Mouse (Mus musculus): ENCODE measurements around the gene Bace2. TPM values are rescaled to one million over a fixed set of nuclear protein-coding genes. Genes with fewer than 3 reads are reported as not detected.

The Bace2 gene
- 3.6 and 6.2 TPM in 2 replicates for polyA plus RNA-seq (2015; fragmentation: Nextera tagmentation; extraction: Ambion mirVana)

- peaks cover 44% of the 10 kb centered on the region for H3K27me3 ChIP-seq
- no peak within 1 kb of the TSS for H3K27ac ChIP-seq
- under 1% methylated on average over 58 of the region's 58 CpGs for WGBS (ENCODE audit: insufficient replicate concordance)
Measured at GRCm38 (mm10) chr16:97356499-97357187, at the start of gene Bace2. Gene Bace2, plus strand, starts transcription at chr16:97356742.

GRCm38 (mm10) chr16:97307594-97307993 is 48.9 kb upstream of the Bace2 start:
- Histone ChIP-seq H3K4me2 (no peak overlapping the region), H3K4me1 (replicated peaks) (0 out of 2 replicates have a peak, but pooled peaks cover 2% of the 10 kb centered on the region), H3K27me3 (no peaks in the 10 kb centered on the region), H3K27ac (no peak overlapping the region), H3K36me3 (no peaks in the 10 kb centered on the region), H3K4me3 (replicated peaks) (no peak overlapping the region), H3K9ac (no peak overlapping the region), H3K9me3 (replicated peaks) (no peaks in the 10 kb centered on the region)
- WGBS (ENCODE audit: insufficient replicate concordance): 66% methylated on average over 4 of the region's 4 CpGs
- no peak for DNase-seq
- ATAC-seq (ENCODE audit: low read depth): no peak

More at GRCm38 (mm10) chr16:97356499-97357187, at the start of gene Bace2:
- ATAC-seq (ENCODE audit: low read depth) (peak; percentile 64), DNase-seq (peak; percentile 3)
- Histone ChIP-seq H3K9ac (no peak within 1 kb of the TSS), H3K36me3 (no peaks in the 10 kb centered on the region), H3K4me1 (replicated peaks) (0 out of 2 replicates have a peak, but pooled peaks cover 3% of the 10 kb centered on the region), H3K9me3 (replicated peaks) (no peaks in the 10 kb centered on the region), H3K4me2 (peak within 1 kb of the TSS; percentile 70), H3K4me3 (replicated peaks) (peak within 1 kb of the TSS; percentile 50)

GRCm38 (mm10) chr16:97309796-97310569 is 46.6 kb upstream of the Bace2 start:
- ATAC-seq (ENCODE audit: low read depth): no peak
- 44% methylated on average over 4 of the region's 4 CpGs for WGBS (ENCODE audit: insufficient replicate concordance)
- H3K27ac ChIP-seq: no peak overlapping the region

DNA sequence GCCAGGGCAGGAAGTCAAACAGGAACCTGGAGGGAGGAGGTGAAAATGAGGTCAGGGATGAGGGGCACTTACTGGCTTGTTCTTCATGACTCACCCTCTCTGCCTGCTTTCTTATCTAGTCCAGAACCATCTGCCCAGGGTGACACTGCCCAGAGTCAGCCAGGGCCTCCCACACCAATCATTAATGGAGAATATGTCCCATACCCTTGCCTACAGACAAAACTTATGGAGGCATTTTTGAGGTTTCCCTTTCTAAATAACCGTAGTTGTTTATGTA is 46.0 kb upstream of the Bace2 start:
- H3K36me3 ChIP-seq: no peaks in the 10 kb centered on the region
- H3K9ac ChIP-seq: no peak overlapping the region
- no peak overlapping the region for H3K27ac ChIP-seq
- H3K4me1 ChIP-seq (replicated peaks): 0 out of 2 replicates have a peak, but pooled peaks cover 2% of the 10 kb centered on the region
- no peak overlapping the region for H3K4me3 ChIP-seq (replicated peaks)
- no peaks in the 10 kb centered on the region for H3K27me3 ChIP-seq
- no peaks in the 10 kb centered on the region for H3K9me3 ChIP-seq (replicated peaks)
- no peak for ATAC-seq (ENCODE audit: low read depth)
- no peak for DNase-seq
- H3K4me2 ChIP-seq: no peak overlapping the region
- WGBS (ENCODE audit: insufficient replicate concordance): 42% methylated on average over 1 of the region's 1 CpGs

More at GRCm38 (mm10) chr16:97309796-97310569, 46.6 kb upstream of the Bace2 start:
- Histone ChIP-seq H3K27me3 (no peaks in the 10 kb centered on the region), H3K4me1 (replicated peaks) (0 out of 2 replicates have a peak, but pooled peaks cover 2% of the 10 kb centered on the region), H3K9me3 (replicated peaks) (no peaks in the 10 kb centered on the region), H3K4me2 (no peak overlapping the region), H3K36me3 (no peaks in the 10 kb centered on the region), H3K4me3 (replicated peaks) (no peak overlapping the region), H3K9ac (no peak overlapping the region)
- DNase-seq: no peak

- DNase-seq: peak; percentile 23
- no peak for ATAC-seq (ENCODE audit: low read depth)
- H3K9ac ChIP-seq: no peak overlapping the region
- WGBS (ENCODE audit: insufficient replicate concordance): 26% methylated on average over 10 of the region's 10 CpGs
- no peaks in the 10 kb centered on the region for H3K36me3 ChIP-seq
- H3K4me3 ChIP-seq (replicated peaks): no peak overlapping the region
- 0 out of 2 replicates have a peak, but pooled peaks cover 2% of the 10 kb centered on the region for H3K4me1 ChIP-seq (replicated peaks)
- H3K27ac ChIP-seq: no peak overlapping the region
- no peak overlapping the region for H3K4me2 ChIP-seq
- H3K9me3 ChIP-seq (replicated peaks): no peaks in the 10 kb centered on the region
- H3K27me3 ChIP-seq: no peaks in the 10 kb centered on the region
Measured at GRCm38 (mm10) chr16:97312960-97313686, 43.4 kb upstream of the Bace2 start.

GRCm38 (mm10) chr16:97321576-97321975 is 35.0 kb upstream of the Bace2 start:
- no peak for ATAC-seq (ENCODE audit: low read depth)
- 61% methylated on average over 3 of the region's 3 CpGs for WGBS (ENCODE audit: insufficient replicate concordance)
- no peaks in the 10 kb centered on the region for H3K27me3 ChIP-seq

GRCm38 (mm10) chr16:97322604-97323003 is 33.9 kb upstream of the Bace2 start:
- H3K27me3 ChIP-seq: no peaks in the 10 kb centered on the region
- DNase-seq (no peak), ATAC-seq (ENCODE audit: low read depth) (no peak)
- no peak overlapping the region for H3K27ac ChIP-seq
- H3K9ac ChIP-seq: no peak overlapping the region
- H3K36me3 ChIP-seq: no peaks in the 10 kb centered on the region
- no peaks in the 10 kb centered on the region for H3K9me3 ChIP-seq (replicated peaks)
- H3K4me3 ChIP-seq (replicated peaks): no peak overlapping the region
- H3K4me1 ChIP-seq (replicated peaks): no peaks in the 10 kb centered on the region
- no peak overlapping the region for H3K4me2 ChIP-seq

More at GRCm38 (mm10) chr16:97321576-97321975, 35.0 kb upstream of the Bace2 start:
- Histone ChIP-seq H3K4me1 (replicated peaks) (no peaks in the 10 kb centered on the region), H3K4me2 (no peak overlapping the region), H3K9me3 (replicated peaks) (no peaks in the 10 kb centered on the region), H3K27ac (no peak overlapping the region), H3K4me3 (replicated peaks) (no peak overlapping the region), H3K36me3 (no peaks in the 10 kb centered on the region), H3K9ac (no peak overlapping the region)
- DNase-seq: no peak

- H3K36me3 ChIP-seq: no peaks in the 10 kb centered on the region
- H3K9ac ChIP-seq: no peak overlapping the region
- no peak for DNase-seq
- no peak overlapping the region for H3K4me2 ChIP-seq
- WGBS (ENCODE audit: insufficient replicate concordance): 34% methylated on average over 8 of the region's 8 CpGs
- H3K4me1 ChIP-seq (replicated peaks): no peaks in the 10 kb centered on the region
- H3K27me3 ChIP-seq: no peaks in the 10 kb centered on the region
- ATAC-seq (ENCODE audit: low read depth): no peak
- no peak overlapping the region for H3K4me3 ChIP-seq (replicated peaks)
- no peak overlapping the region for H3K27ac ChIP-seq
- no peaks in the 10 kb centered on the region for H3K9me3 ChIP-seq (replicated peaks)
Measured at GRCm38 (mm10) chr16:97325975-97326374, 30.6 kb upstream of the Bace2 start.

GRCm38 (mm10) chr16:97328602-97329001 is 27.9 kb upstream of the Bace2 start:
- Histone ChIP-seq H3K4me1 (replicated peaks) (no peaks in the 10 kb centered on the region), H3K9ac (no peak overlapping the region), H3K27me3 (no peaks in the 10 kb centered on the region), H3K27ac (no peak overlapping the region), H3K9me3 (replicated peaks) (no peaks in the 10 kb centered on the region), H3K36me3 (no peaks in the 10 kb centered on the region), H3K4me2 (no peak overlapping the region), H3K4me3 (replicated peaks) (no peak overlapping the region)
- ATAC-seq (ENCODE audit: low read depth): no peak
- DNase-seq: no peak
- WGBS (ENCODE audit: insufficient replicate concordance): 58% methylated on average over 2 of the region's 2 CpGs

DNA sequence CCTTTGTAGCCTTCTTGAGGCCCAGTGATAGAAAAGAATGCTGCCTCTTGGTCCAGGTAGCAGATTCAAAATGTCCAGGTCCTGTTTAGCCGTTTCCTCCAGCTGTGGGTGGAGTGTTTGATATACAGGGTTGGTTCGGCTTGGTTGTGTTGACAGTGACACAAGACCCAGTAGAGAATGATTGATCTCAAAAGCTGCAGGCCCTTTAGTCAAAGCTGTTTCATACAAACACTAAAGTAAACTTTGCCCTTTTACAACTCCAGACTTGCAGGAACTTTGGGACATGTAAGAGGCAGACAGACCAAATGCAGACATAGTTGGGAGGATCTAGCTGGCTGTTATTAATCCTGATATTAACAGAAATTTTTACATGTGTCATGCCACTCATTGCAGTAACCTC is 3.5 kb upstream of the Bace2 start:
- DNase-seq (no peak), ATAC-seq (ENCODE audit: low read depth) (peak; percentile 36; the same call in 1 of the 2 replicates)
- no peaks in the 10 kb centered on the region for H3K36me3 ChIP-seq
- no peak overlapping the region for H3K27ac ChIP-seq
- 55% methylated on average over 2 of the region's 2 CpGs for WGBS (ENCODE audit: insufficient replicate concordance)
- peaks cover 28% of the 10 kb centered on the region for H3K27me3 ChIP-seq
- no peak overlapping the region for H3K9ac ChIP-seq
- 0 out of 2 replicates have a peak, but pooled peaks cover 3% of the 10 kb centered on the region for H3K4me1 ChIP-seq (replicated peaks)
- H3K9me3 ChIP-seq (replicated peaks): no peaks in the 10 kb centered on the region
- H3K4me2 ChIP-seq: no peak overlapping the region
- H3K4me3 ChIP-seq (replicated peaks): no peak overlapping the region

DNA sequence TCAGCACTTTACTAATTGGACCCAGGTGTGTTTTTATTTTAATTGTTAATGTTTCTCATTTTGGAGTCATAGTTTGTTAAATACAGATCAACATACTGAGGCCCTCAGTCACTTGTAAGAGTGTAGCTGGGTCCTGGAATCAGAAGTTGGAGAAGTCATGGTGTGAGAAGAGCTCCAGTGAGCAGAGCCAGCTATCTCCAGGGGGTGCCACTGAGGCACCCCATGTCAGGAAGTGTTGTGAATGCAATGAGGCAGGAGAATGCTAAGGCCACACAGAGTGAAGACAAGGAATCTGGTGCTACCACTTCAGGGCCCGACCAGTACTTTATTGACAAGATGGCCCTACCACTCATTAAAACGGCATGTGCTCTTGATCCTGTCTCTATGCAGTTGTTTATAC is 1.9 kb upstream of the Bace2 start:
- Histone ChIP-seq H3K9ac (no peak overlapping the region), H3K4me3 (replicated peaks) (no peak overlapping the region), H3K27ac (no peak overlapping the region), H3K9me3 (replicated peaks) (no peaks in the 10 kb centered on the region), H3K27me3 (peaks cover 42% of the 10 kb centered on the region), H3K4me1 (replicated peaks) (0 out of 2 replicates have a peak, but pooled peaks cover 3% of the 10 kb centered on the region), H3K4me2 (no peak overlapping the region), H3K36me3 (no peaks in the 10 kb centered on the region)
- 57% methylated on average over 2 of the region's 2 CpGs for WGBS (ENCODE audit: insufficient replicate concordance)
- no peak for ATAC-seq (ENCODE audit: low read depth)
- DNase-seq: no peak
